Mouse (Mus musculus): Measurements from ENCODE around the gene Tmem160.

DNA sequence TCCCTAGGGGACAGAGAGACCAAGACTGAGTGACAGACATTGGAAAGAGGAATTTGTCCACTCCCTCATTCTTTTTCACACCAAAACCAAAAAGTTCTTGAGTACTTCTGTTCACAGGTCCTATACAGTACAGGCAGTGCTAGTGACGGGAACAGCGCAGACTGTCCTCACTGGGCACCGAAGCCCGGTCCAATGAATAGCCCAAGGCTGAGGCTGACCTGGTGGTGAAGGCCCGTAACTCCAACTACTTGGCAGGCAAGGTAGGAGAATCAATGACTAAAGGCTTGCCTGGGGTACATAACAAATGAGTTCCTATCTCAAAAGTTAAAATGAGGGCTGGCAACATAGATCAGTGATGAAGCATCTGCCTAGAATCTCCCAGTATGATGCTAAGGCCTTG, 13.0 kb downstream of the Tmem160 start:
- TF ChIP-seq FLI1 (IDR thresholded peaks at IDR 0.05; ENCODE audit: low read length) (no peak), GATA1 (IDR thresholded peaks at IDR 0.05; ENCODE audit: borderline replicate concordance, low read length) (no peak)

Measured in megakaryocyte, embryonic 14.5 days (primary cell).